Mouse (Mus musculus) bone marrow, adult 2 months (tissue): ENCODE data around the gene Kcnmb3. TPM values are rescaled to one million over a fixed set of nuclear protein-coding genes. Genes with fewer than 3 reads are reported as not detected.

Experiments
- H3K27ac ChIP-seq: fragments of 200-500 bp; 2 replicates; pipeline ENCODE4 v1.5.1; 2012; ENCODE audit warnings: low read depth, mild to moderate bottlenecking, control low read depth, inconsistent platforms, low read length; ENCODE audit not compliant: control insufficient read depth, poor library complexity, insufficient read depth
- H3K4me1 ChIP-seq: fragments of 200-500 bp; 2 replicates; pipeline ENCODE4 v1.6.1; 2011; ENCODE audit warnings: low read length; ENCODE audit not compliant: control insufficient read depth, insufficient read depth
- H3K4me3 ChIP-seq: fragments of 200-500 bp; replicated peaks from 2 replicates; pipeline ENCODE3; 2011; ENCODE audit warnings: mild to moderate bottlenecking, low read depth, low read length, control low read depth; ENCODE audit not compliant: control insufficient read depth
- CTCF ChIP-seq: fragments of 200-500 bp; IDR thresholded peaks from 2 replicates; pipeline ENCODE4 v1.5.1; 2011; ENCODE audit warnings: low read length, control low read depth; ENCODE audit not compliant: control insufficient read depth, insufficient read depth
- POLR2A ChIP-seq: fragments of 200-500 bp; IDR thresholded peaks from 2 replicates; pipeline ENCODE4 v1.6.1; 2011; ENCODE audit warnings: low read depth, mild to moderate bottlenecking, control low read depth, low read length, borderline replicate concordance; ENCODE audit not compliant: control insufficient read depth
- WGBS: fragments of 180-500 bp; shearing (Covaris S2); methylation state at CpG from one replicate; pipeline ENCODE4 v1.1.7; 2018; 5-methylcytosine and 5-hydroxymethylcytosine counted together
- polyA plus RNA-seq: library from polyadenylated mRNA; stranded (reverse); fragments of >200 nt; gene quantifications from 2 replicates; pipeline ENCODE4 v1.2.4, GENCODE M21; 2011; ENCODE audit warnings: low replicate concordance; ENCODE audit not compliant: missing spikeins, insufficient read depth, insufficient read length

Gene Kcnmb3
- not detected in 2 replicates for polyA plus RNA-seq

DNA sequence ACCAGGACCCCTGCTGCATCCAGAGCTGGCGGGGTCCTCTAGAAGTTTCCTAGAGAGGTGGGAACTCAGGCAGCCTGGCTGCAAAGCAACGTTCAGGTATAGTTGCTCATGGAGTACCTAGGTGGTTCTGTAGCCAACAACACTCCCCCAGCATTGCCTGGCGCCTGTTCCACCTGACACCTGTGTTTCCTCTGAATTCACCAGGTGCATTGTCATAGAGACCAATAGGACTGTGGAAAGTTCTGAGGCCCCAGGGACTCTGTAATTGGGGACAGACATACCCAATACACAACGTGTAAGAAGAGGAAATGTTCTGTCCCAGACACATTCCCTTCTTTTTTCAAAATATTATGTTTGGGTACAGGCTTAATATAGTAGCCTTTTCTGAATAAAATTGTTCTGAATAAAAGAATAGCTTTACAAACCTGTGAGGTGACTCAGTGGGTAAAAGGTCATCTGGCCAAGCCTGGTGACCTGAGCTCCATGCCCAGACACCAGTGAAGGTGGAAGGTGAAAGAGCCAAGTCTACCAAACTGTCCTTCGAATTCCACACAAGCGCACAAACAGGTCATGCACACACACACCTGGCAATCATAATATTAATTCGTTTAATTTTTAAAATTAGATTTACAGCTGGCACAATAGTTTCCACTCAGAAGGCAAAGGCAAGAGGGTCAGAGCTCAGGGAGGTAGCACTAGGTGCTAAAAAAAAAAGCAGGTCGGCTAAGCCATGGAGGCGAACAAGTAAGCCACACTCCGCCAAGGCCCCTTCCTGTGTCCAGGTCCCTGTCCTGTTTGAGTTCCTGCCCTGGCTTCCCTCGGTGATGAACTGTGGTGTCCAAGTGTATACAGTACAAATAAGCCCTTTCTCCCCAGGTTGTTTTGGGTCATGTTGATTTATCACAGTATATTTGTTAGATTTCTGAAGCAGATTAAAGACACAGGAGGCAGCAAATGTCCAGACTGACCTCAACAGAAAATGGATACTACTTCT is at the start of gene Kcnmb3:
Gene Kcnmb3, minus strand, starts transcription at position 135 of the 994 bp plus-strand sequence.
- Histone ChIP-seq H3K4me3 (no peak within 1 kb of the TSS), H3K27ac (peak within 1 kb of the TSS; percentile 41; the same call in 1 of the 2 replicates), H3K4me1 (no peaks in the 10 kb centered on the region; the same call in 1 of the 2 replicates)
- WGBS: 73% methylated on average over 11 of the region's 11 CpGs
- no peak for TF ChIP-seq POLR2A
- no peak for TF ChIP-seq CTCF

DNA sequence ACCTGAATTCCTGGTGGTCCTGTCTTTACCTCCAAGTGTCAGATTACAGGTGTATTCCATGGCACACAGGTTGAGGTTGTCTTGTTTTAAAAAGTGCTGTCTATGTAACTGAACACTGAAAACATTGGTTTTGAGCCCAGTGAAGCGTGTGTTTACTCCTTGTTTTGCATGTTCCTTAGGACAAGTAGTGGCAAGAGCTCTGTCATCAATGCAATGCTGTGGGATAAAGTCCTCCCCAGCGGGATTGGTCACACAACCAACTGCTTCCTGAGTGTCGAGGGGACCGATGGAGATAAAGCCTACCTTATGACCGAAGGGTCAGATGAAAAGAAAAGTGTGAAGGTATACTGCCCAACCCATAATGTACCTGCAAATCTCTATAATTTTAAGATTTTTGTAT is 46.1 kb upstream of the Kcnmb3 start:
- 88% methylated on average over 5 of the region's 5 CpGs for WGBS

DNA sequence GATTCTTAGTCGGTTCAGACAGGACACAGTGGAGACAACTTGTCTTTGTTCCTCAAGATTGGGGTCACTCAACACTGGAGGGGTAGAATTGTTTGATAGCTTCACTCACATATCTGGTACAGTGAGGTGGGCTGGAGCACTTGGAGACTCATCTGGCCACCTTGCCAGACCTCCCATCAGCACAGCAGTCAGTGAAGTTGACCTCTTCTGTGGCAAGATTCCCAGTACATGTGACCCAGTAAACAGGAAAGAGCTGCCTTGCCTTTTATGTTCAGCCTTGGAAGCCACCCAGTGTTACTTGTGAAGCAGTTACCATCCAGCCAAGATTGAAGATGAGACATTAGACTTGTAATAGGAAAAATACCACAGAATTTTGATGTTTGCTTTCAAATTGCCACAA is 45.5 kb upstream of the Kcnmb3 start:
- no peak for TF ChIP-seq CTCF
- TF ChIP-seq POLR2A: no peak
- no peak overlapping the region for H3K27ac ChIP-seq
- H3K4me3 ChIP-seq: no peak overlapping the region
- H3K4me1 ChIP-seq: no peaks in the 10 kb centered on the region; the same call in 1 of the 2 replicates
- WGBS: 77% methylated on average over 1 of the region's 1 CpGs

More for the DNA sequence above, 46.1 kb upstream of the Kcnmb3 start:
- no peak overlapping the region for H3K27ac ChIP-seq
- TF ChIP-seq POLR2A: no peak
- TF ChIP-seq CTCF: no peak
- H3K4me3 ChIP-seq: no peak overlapping the region
- no peaks in the 10 kb centered on the region; the same call in 1 of the 2 replicates for H3K4me1 ChIP-seq

DNA sequence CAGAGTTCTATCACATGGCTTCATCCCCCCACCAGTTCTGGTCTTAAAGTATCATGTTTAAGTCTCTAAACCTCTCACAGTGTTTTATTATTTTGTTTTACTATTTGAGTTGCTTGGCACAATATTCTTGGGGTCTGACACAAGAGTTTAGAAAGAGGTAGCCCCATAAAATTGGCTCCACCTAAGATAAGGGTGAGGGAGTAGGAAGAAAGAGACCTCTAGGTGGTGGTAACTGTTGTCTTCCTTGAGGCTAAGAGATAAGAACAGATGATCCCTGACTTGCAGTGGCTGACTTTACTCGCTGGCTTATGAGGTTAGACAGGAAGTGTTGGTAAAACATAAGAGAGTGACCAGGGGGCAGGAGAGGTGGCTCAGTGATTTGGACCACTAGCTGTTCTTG is 43.7 kb upstream of the Kcnmb3 start:
- 32% methylated on average over 1 of the region's 1 CpGs for WGBS
- no peak overlapping the region for H3K4me3 ChIP-seq
- no peak overlapping the region for H3K27ac ChIP-seq
- no peak for TF ChIP-seq POLR2A
- no peak for TF ChIP-seq CTCF
- no peaks in the 10 kb centered on the region; the same call in 1 of the 2 replicates for H3K4me1 ChIP-seq

DNA sequence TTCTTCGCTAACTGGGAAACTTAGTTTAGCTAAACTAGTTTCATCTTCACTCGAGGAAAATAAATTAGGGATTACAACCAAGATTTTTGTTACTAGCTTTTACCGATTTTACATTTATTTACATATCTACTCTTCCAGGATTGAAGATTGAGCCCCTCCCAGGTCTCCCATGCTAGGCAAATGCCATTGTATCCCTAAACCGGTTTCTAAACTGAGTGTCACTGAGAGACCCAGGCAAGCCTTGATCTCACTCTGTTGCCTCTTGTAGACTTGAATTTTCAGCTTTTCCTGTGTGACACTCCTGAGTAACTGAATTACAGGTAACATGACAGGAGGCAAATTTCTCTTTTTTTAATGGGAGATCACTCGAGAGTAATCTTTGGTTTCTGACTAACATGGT is 38.0 kb upstream of the Kcnmb3 start:
- no peak for TF ChIP-seq POLR2A
- no peak for TF ChIP-seq CTCF
- 19% methylated on average over 5 of the region's 5 CpGs for WGBS
- Histone ChIP-seq H3K4me1 (no peaks in the 10 kb centered on the region; the same call in 1 of the 2 replicates), H3K4me3 (peak overlapping the region; percentile 93), H3K27ac (no peak overlapping the region)

DNA sequence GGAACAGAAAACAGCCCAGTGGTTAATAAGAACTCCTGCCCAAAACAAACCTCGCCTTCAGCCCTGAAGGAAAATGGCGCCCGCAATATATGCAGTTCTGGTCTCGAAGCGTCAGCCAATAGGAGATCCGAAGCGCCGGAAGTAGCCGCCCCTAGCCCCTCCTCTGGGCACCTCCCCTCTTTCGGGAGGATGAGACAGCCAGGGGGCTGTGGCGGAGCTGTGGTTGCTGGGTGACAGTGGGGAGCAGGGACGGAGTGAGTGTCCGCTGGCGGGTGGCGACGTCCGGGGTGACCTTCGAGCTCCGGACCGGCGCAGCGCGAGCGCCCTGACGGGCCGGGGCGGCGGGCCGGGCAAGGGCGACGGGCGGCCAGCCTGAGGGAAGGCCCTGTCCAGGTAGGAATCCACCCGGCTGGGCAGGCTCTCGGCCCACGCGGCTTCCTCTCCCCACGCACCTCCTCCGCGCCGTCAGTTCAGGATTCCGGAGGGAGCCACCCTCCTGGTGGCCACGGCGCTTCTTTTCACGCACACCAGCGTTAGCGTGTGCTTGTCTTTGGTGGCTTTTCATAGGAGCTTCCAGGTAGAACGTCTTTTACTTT is 37.4 kb upstream of the Kcnmb3 start, which contains the start of gene Mfn1:
Gene Mfn1, plus strand, starts transcription at position 163 of the 596 bp plus-strand sequence.
- peak within 1 kb of the TSS; percentile 75; the same call in 1 of the 2 replicates for H3K27ac ChIP-seq
- TF ChIP-seq POLR2A (peak; percentile 50; the same call in 1 of the 2 replicates), CTCF (no peak)
- 0% methylated on average over 47 of the region's 47 CpGs for WGBS
- H3K4me3 ChIP-seq: peak within 1 kb of the TSS; percentile 93
- no peaks in the 10 kb centered on the region; the same call in 1 of the 2 replicates for H3K4me1 ChIP-seq

DNA sequence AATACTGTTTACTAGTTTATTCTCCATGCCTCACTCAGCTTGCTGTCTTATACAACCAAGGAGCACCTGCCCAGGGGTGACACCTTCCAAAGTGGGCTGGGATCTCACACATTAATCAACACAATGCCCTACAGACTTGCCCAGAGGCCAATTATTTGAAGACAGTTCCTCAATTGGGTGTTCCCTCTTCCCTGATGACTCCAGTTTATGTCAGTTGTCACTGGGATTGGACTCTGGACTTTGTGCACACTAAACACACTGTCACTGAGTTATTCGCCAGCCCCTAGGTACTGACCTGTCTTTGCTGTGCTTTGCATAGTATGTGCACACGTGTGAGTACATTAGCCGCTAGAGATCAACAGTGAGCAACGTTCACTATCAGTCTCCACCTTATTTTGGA is 35.1 kb upstream of the Kcnmb3 start:
- Histone ChIP-seq H3K27ac (no peak overlapping the region), H3K4me1 (no peaks in the 10 kb centered on the region), H3K4me3 (no peak overlapping the region)
- WGBS: 87% methylated on average over 4 of the region's 4 CpGs
- TF ChIP-seq POLR2A: no peak

DNA sequence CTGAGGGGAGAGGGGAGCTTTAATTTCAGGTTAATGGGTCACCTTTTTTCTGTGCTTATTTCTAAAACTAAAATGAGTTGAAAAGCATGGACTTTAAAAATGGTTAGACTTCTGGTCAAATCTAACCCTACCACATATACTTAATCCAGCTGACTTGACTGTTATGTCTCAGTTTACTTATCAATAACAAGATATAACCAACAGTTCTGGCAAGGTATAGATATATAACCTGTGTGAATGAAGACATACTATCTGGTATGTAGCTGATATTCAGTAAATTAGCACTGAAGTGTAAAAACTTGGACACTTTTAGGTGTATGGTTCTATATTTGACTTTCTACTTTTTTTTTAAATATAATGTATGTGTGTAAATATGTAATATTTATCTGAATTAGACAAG is 21.5 kb upstream of the Kcnmb3 start:
- Histone ChIP-seq H3K4me1 (peaks cover 2% of the 10 kb centered on the region; the same call in 1 of the 2 replicates), H3K4me3 (no peak overlapping the region), H3K27ac (no peak overlapping the region)
- no peak for TF ChIP-seq CTCF
- no peak for TF ChIP-seq POLR2A
